Mouse (Mus musculus) hindbrain, postnatal 0 days (tissue): ENCODE measurements around the gene Tbc1d1. TPM values are rescaled to one million over a fixed set of nuclear protein-coding genes. Genes with fewer than 3 reads are reported as not detected.
A peak's percentile ranks its signal among the peaks of the same experiment; 100 is the strongest.

Experiments used
- ATAC-seq: fragments of 200-750 bp; cut with Nextera tagmentation; 2 replicates; pipeline ENCODE4 v1.8.0; 2017; ENCODE audit warnings: mild to moderate bottlenecking, moderate TSS enrichment, moderate library complexity
- DNase-seq: peaks from one replicate; pipeline ENCODE4 v3.0.0-alpha.2; 2015; ENCODE audit warnings: low spot score
- H3K27ac ChIP-seq: fragments of 300-500 bp; sonication (generic); 2 replicates; pipeline ENCODE4 v1.5.1; 2014; ENCODE audit warnings: mild to moderate bottlenecking
- H3K27me3 ChIP-seq: fragments of 300-500 bp; sonication (generic); 2 replicates; pipeline ENCODE4 v1.6.1; 2014; ENCODE audit warnings: low read length, mixed read lengths; ENCODE audit not compliant: insufficient read depth
- H3K36me3 ChIP-seq: fragments of 300-500 bp; sonication (generic); 2 replicates; pipeline ENCODE4 v1.6.1; 2014; ENCODE audit warnings: low read length, mixed read lengths; ENCODE audit not compliant: insufficient read depth
- H3K4me1 ChIP-seq: fragments of 300-500 bp; sonication (generic); 2 replicates; pipeline ENCODE4 v1.6.1; 2014; ENCODE audit warnings: antibody characterized with exemption, low read length, mixed read lengths; ENCODE audit not compliant: insufficient read depth
- H3K4me2 ChIP-seq: fragments of 300-500 bp; sonication (generic); 2 replicates; pipeline ENCODE4 v1.6.1; 2014; ENCODE audit warnings: low read depth, mild to moderate bottlenecking, low read length, moderate library complexity, mixed read lengths
- H3K4me3 ChIP-seq: fragments of 300-500 bp; sonication (generic); 2 replicates; pipeline ENCODE4 v1.5.1; 2014; ENCODE audit warnings: low read length
- H3K9ac ChIP-seq: fragments of 300-500 bp; sonication (generic); replicated peaks from 2 replicates; pipeline ENCODE4 v1.6.1; 2014; ENCODE audit warnings: mild to moderate bottlenecking, low read length, moderate library complexity, mixed read lengths
- H3K9me3 ChIP-seq: fragments of 300-500 bp; sonication (generic); 2 replicates; pipeline ENCODE4 v1.6.1; 2016; ENCODE audit warnings: low read length, mixed read lengths
- CTCF ChIP-seq: IDR thresholded peaks from 2 replicates; pipeline ENCODE4 v1.5.1; 2016; ENCODE audit warnings: antibody characterized with exemption, control low read depth, low read depth
- WGBS: fragments of 180-500 bp; shearing (Covaris S2); extraction: QIAGEN DNeasy Blood & Tissue Kit; methylation state at CpG from one replicate; pipeline ENCODE4 v1.1.7; 2014; 5-methylcytosine and 5-hydroxymethylcytosine counted together
- polyA plus RNA-seq: library from polyadenylated mRNA; unstranded; fragments of >200 nt; fragmentation: Nextera tagmentation; extraction: Ambion mirVana; gene quantifications from 2 replicates; pipeline ENCODE4 v1.2.1, GENCODE M21; 2015
- total RNA-seq: library from RNA; depleted of rRNA; stranded (reverse); fragments of >200 nt; gene quantifications from 2 replicates; pipeline ENCODE4 v1.2.3, GENCODE M21; 2014

Tbc1d1 gene
- total and polyA plus RNA-seq, 2 experiments from 2014 or later, result 7.2 to 19.2 TPM

DNA sequence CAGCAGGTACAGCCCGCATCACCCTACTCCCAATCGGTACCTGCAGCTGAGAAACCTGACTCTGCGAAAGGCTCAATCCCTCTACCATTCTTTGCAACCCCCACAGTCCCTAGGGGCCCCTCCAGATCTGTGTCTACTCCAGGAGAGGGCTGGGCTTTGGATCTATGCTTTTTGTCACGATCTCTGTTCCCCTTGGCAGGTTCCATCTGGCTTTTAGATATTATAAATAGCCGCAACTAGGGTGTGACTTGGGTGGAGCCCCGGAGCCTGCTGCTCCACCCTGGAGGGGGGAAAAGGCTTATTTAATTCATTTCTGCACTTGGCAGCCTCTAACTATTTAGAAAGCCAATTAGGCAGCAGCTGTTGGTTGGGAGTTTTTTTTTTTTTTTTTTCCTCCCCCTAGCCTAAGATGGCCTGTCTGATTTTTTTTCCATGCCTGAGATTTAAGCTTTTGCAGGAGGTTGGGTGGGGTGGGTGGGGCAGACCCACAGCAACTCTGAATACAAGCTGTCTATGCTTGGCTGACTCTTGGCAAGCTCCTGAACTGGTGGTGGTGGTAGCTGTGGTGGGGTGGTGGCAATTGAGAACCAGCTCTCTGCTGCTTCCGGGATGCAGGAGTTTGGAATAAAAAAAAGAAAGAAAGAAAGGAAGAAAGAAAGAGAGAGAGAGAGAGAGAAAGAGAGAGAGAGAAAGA, 208.5 kb downstream of the Tbc1d1 start:
- no peak overlapping the region for H3K27ac ChIP-seq
- H3K4me2 ChIP-seq, result no peak overlapping the region
- no peaks in the 10 kb centered on the region for H3K36me3 ChIP-seq
- no peak overlapping the region for H3K4me3 ChIP-seq
- peak; percentile 74 for ATAC-seq
- H3K9me3 ChIP-seq, result no peaks in the 10 kb centered on the region
- peaks cover 5% of the 10 kb centered on the region for H3K4me1 ChIP-seq
- DNase-seq, result peak; percentile 75
- no peak overlapping the region for H3K9ac ChIP-seq
- H3K27me3 ChIP-seq, result no peaks in the 10 kb centered on the region
- 36% methylated on average over 7 of the region's 7 CpGs for WGBS
- no peak for TF ChIP-seq CTCF

DNA sequence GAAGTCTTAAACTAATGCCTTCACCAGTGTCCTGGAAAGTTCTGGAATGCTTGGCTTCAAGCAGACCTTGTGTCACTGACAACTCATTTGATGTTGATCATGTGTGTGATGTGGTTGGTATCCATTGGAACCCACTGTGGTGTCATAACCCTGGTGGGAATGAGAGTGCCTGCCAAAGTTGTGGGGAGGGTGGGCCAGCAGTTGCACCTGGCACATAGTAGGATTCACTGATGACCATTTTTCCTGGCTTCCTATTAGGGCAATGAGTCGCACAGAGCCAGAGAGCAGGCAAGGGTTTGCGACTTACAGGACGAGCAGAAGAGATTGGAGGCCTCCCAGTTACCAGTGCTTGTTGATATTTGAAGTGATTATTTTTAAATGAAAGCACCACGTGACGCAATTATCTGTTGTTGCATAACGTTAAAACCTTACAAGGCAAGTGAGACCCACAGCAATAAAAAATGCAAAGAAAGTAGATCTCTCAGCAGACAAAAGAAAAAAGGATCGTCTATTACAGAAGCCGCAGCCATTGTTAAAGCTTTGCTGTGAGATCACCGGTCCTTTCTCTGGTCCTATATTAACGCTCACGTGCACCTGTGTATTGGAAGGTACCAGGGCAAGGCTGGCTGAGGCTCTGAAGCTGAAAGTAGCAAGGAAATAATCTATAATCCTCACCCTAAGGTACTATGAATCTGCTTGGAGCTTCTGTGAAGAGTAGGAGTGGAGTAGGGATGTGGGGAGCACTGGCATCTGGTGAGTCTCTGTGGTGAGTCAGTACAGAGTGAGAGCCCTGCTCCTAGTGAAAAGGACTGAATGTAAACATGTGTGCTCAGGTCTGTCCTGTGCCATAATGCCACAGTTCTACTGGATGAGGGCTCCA, 209.3 kb downstream of the Tbc1d1 start:
- Histone ChIP-seq H3K4me1 (peaks cover 5% of the 10 kb centered on the region), H3K9ac (no peak overlapping the region), H3K27ac (no peak overlapping the region), H3K9me3 (no peaks in the 10 kb centered on the region), H3K27me3 (no peaks in the 10 kb centered on the region), H3K4me3 (no peak overlapping the region), H3K36me3 (no peaks in the 10 kb centered on the region), H3K4me2 (no peak overlapping the region)
- TF ChIP-seq CTCF, result no peak
- DNase-seq (no peak), ATAC-seq (no peak; the same call in 1 of the 2 replicates)
- WGBS, result 68% methylated on average over 11 of the region's 11 CpGs

DNA sequence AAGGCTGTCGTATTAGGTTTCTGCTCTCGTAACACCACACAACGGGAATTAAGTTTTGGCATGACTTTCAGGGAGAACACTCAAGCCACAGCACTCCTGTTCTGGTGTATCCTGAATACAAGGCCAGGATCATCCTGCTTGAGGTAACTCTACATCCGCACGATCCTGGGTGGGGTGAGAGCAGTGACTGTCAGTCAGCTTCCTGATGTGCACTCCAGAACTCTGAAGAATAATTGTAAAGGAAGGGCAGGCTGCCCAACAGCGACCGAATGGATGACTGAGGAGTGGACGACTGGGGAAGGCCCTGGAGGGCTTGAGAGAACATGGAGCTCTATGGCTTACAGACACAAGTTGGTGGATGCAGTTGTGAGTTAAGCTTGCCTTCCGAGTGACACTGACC, 210.0 kb downstream of the Tbc1d1 start:
- Histone ChIP-seq H3K4me1 (peaks cover 5% of the 10 kb centered on the region), H3K4me3 (no peak overlapping the region), H3K4me2 (no peak overlapping the region), H3K36me3 (no peaks in the 10 kb centered on the region), H3K27ac (no peak overlapping the region), H3K9me3 (no peaks in the 10 kb centered on the region), H3K9ac (no peak overlapping the region), H3K27me3 (no peaks in the 10 kb centered on the region)
- no peak for TF ChIP-seq CTCF
- ATAC-seq (no peak), DNase-seq (no peak)
- 79% methylated on average over 9 of the region's 9 CpGs for WGBS

DNA sequence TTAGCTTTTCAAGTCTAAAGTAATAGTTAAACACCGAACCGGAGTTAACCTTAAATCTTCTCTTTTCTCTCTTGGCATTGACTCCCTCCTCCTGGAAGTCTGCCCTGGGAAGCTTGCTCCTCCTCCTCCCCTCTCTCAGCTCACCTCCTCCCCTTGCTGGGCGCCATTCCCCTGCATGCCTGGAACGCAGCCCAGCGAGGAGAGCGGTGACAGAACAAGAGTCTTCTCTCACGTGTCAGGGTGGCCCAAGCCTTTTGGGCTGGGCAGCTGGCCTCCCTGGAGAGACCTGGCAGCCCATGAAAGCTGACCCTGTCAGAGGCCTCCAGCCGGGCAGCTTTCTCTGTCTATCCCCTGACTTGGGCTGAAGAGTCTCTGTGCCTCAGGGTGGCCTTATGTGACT, 211.3 kb downstream of the Tbc1d1 start:
- TF ChIP-seq CTCF, result no peak
- Histone ChIP-seq H3K4me1 (peaks cover 5% of the 10 kb centered on the region), H3K27me3 (no peaks in the 10 kb centered on the region), H3K36me3 (no peaks in the 10 kb centered on the region), H3K27ac (no peak overlapping the region), H3K4me2 (no peak overlapping the region), H3K4me3 (no peak overlapping the region), H3K9ac (no peak overlapping the region), H3K9me3 (no peaks in the 10 kb centered on the region)
- 23% methylated on average over 8 of the region's 8 CpGs for WGBS
- DNase-seq (peak; percentile 77), ATAC-seq (peak; percentile 39)

DNA sequence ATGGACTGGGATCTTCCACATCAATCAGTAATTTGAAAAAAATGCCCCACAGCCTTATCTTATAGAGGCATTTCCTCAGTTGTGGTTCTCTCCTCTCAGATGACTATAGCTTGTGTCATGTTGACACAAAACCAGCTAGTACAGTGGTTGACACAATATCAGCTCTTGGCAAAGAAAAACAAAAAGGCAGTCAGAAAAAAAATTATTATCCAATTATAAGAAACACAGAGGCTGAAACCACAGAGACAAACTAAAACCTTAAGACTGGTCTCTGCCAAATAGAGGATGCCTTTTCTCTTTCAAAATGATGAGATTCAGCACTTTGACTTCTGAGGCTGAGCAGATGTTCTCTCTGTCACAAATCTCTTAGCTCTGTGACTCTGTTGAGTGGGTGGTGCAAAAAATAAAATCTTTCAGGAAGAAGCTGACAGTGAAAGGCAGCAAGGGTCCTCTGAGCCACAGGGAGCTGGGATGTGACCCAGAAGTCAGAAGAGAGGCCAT, 215.3 kb downstream of the Tbc1d1 start:
- ATAC-seq (no peak), DNase-seq (no peak)
- Histone ChIP-seq H3K36me3 (no peaks in the 10 kb centered on the region), H3K27me3 (no peaks in the 10 kb centered on the region), H3K9ac (no peak overlapping the region), H3K4me2 (no peak overlapping the region), H3K4me1 (no peaks in the 10 kb centered on the region), H3K27ac (no peak overlapping the region), H3K9me3 (no peaks in the 10 kb centered on the region), H3K4me3 (no peak overlapping the region)
- no peak for TF ChIP-seq CTCF

DNA sequence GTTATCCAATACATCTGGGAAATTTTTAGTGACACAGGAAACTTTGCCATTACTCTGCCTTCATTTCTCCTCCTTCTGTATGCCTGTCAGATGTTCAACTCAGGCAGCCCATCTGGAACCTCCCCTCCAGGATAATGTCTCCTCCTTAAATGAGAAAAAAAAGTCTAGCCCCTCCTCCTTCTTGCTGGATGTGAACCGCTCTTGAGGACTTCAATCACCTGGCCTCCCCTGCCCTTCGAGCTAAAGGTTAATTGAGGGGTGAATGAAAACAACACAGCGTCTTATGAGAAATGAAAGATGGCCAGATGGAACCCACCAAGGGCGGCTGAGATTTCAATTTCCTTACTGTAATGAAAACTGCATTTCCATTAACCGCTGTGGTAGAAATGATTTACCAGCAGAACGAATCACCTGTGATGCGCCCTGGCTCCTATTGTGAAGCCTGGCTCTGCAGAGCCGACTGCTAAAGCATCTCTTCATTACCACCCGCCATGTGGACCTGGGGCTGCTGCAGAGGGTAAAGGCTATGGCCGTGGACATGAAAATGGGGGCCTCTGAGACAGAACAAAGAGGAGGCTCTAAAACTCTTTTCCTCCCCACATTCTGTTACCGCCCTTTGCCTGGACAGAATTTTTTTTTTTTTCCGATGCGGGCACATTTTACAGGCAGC, 216.3 kb downstream of the Tbc1d1 start:
- TF ChIP-seq CTCF, result no peak
- Histone ChIP-seq H3K4me1 (no peaks in the 10 kb centered on the region), H3K36me3 (no peaks in the 10 kb centered on the region), H3K4me2 (no peak overlapping the region), H3K27ac (no peak overlapping the region), H3K4me3 (no peak overlapping the region), H3K9ac (no peak overlapping the region), H3K9me3 (no peaks in the 10 kb centered on the region), H3K27me3 (no peaks in the 10 kb centered on the region)
- WGBS, result 61% methylated on average over 13 of the region's 13 CpGs
- DNase-seq, result no peak
- 0 out of 2 replicates have a peak, but pooled peaks have one; percentile 24 for ATAC-seq
